Mouse (Mus musculus) liver, postnatal 0 days (tissue): ENCODE data around the gene Tbc1d23.

Experiments
- CTCF ChIP-seq: sonication (generic); IDR thresholded peaks from 2 replicates; pipeline ENCODE4 v1.5.1; 2016; ENCODE audit warnings: antibody characterized with exemption, low read depth
- EP300 ChIP-seq: IDR thresholded peaks from 2 replicates; pipeline ENCODE4 v1.6.1; 2016; ENCODE audit warnings: antibody characterized with exemption, low read depth, mild to moderate bottlenecking

- no peak for TF ChIP-seq CTCF
- no peak for TF ChIP-seq EP300
Observed at GRCm38 (mm10) chr16:57122682-57123445, 108.4 kb downstream of the Tbc1d23 start.
